Mouse (Mus musculus): Measurements from ENCODE around the gene Rnf149.

Rnf149 gene

GRCm38 (mm10) chr1:39526371-39527167, 50.6 kb downstream of the Rnf149 start:
- no peak for DNase-seq

- DNase-seq, result no peak
These were observed 51.4 kb downstream of the Rnf149 start for GRCm38 (mm10) chr1:39525763-39526162.

- peak; percentile 51 for DNase-seq
These were observed 54.7 kb downstream of the Rnf149 start for GRCm38 (mm10) chr1:39522519-39522918.

- no peak for DNase-seq
These were observed 55.9 kb downstream of the Rnf149 start for GRCm38 (mm10) chr1:39521326-39521725.

GRCm38 (mm10) chr1:39515303-39515991, 61.8 kb downstream of the Rnf149 start:
- DNase-seq, result no peak

GRCm38 (mm10) chr1:39512183-39512582, 65.0 kb downstream of the Rnf149 start:
- no peak for DNase-seq

GRCm38 (mm10) chr1:39511775-39512174, 65.4 kb downstream of the Rnf149 start:
- DNase-seq, result no peak

GRCm38 (mm10) chr1:39505600-39505999, 71.6 kb downstream of the Rnf149 start:
- DNase-seq, result no peak

- DNase-seq, result peak; percentile 21
These were observed 72.9 kb downstream of the Rnf149 start for GRCm38 (mm10) chr1:39504261-39504660.

GRCm38 (mm10) chr1:39502817-39503633, 74.2 kb downstream of the Rnf149 start:
- no peak for DNase-seq

All from kidney, postnatal 14 days (tissue).